Mouse (Mus musculus): ENCODE data around the gene Galnt18. TPM values are rescaled to one million over a fixed set of nuclear protein-coding genes. Genes with fewer than 3 reads are reported as not detected.

The Galnt18 gene
- polyA plus RNA-seq, 1 experiment, result 13.6 TPM

DNA sequence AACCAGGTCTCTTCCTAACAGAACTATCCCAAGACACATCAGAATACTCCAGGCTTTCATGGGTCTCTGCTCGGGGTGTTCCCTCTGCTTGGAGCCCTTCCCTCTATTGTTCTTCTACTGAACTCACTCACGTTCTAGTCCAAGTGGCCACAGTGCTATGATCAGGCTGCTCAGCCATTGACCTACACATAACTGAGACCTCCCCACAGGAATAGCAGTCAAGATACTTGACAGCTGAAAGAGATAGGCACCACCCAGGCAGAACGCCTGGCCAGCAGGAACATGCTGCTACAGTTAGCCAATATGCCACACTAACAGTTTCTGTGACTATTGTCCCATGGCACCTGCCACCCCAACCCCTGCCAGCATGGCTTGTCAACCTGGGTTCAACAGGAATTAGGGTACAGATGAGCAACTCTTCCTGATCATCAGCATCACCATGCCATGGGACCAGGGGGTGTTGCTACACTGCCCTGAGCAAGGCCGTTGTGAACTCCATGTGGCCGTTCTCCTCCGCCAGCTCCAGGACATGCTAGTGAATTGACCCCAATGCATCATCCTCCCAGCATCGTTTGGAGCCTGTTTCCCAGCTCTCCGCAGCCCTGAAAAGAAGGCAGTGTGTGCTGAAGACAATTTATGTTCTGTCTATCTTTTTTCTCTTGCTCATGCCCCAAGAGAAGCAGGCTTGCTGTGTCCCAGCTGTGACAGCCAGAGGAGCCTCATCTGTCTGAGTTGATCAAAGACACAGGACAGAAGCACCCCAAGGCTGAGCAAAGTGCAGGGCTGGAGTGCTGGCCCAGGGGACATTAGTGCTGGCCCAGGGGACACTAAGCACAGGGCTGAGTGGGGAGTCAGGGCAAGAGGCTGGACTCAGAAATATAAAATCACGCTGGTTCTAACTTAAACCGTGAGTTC is 41.1 kb downstream of the Galnt18 start:
- Histone ChIP-seq H3K4me3 (ENCODE audit: control insufficient read depth, insufficient read depth, low read length) (no peak overlapping the region), H3K36me3 (ENCODE audit: control insufficient read depth, insufficient read depth, low read length) (no peaks in the 10 kb centered on the region), H3K27me3 (ENCODE audit: control insufficient read depth, insufficient read depth, low read length) (no peaks in the 10 kb centered on the region), H3K4me1 (replicated peaks; ENCODE audit: control insufficient read depth, insufficient read depth, low read length) (no peaks in the 10 kb centered on the region), H3K27ac (ENCODE audit: control insufficient read depth, insufficient read depth, low read length) (no peak overlapping the region)
- WGBS, result 75% methylated on average over 10 of the region's 10 CpGs
- TF ChIP-seq CTCF (IDR thresholded peaks at IDR 0.05; ENCODE audit: borderline replicate concordance, control insufficient read depth, extremely low read depth, insufficient read depth, low read length, poor library complexity) (no peak), POLR2A (IDR thresholded peaks at IDR 0.05; ENCODE audit: control insufficient read depth, extremely low read depth, insufficient read depth, low read length, poor library complexity) (no peak)
- DNase-seq, result no peak

DNA sequence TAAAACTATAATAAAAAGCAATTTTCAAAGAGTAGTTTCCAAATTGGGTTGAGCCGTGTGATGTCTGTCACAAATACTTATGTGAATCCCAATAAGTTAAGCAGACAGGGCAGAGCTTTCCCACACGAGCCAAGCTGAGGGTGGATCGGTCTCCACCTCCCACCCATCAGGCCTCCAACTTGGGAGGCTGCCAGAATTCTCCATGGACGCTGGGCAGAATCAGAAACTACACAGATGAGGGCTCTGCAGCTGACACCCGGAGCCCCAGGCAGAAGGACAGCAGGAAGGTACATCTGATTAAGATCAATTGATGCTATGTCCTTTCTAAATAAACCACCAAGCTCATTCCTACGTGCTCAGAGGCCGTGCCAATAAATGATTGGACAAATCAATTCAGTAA is 42.4 kb downstream of the Galnt18 start:
- no peak overlapping the region for H3K27ac ChIP-seq (ENCODE audit: control insufficient read depth, insufficient read depth, low read length)
- no peak overlapping the region for H3K4me3 ChIP-seq (ENCODE audit: control insufficient read depth, insufficient read depth, low read length)
- WGBS, result 79% methylated on average over 7 of the region's 7 CpGs
- no peaks in the 10 kb centered on the region for H3K36me3 ChIP-seq (ENCODE audit: control insufficient read depth, insufficient read depth, low read length)
- no peak for TF ChIP-seq CTCF (IDR thresholded peaks at IDR 0.05; ENCODE audit: borderline replicate concordance, control insufficient read depth, extremely low read depth, insufficient read depth, low read length, poor library complexity)
- no peak for TF ChIP-seq POLR2A (IDR thresholded peaks at IDR 0.05; ENCODE audit: control insufficient read depth, extremely low read depth, insufficient read depth, low read length, poor library complexity)
- H3K27me3 ChIP-seq (ENCODE audit: control insufficient read depth, insufficient read depth, low read length), result no peaks in the 10 kb centered on the region
- H3K4me1 ChIP-seq (replicated peaks; ENCODE audit: control insufficient read depth, insufficient read depth, low read length), result no peaks in the 10 kb centered on the region
- DNase-seq, result no peak

DNA sequence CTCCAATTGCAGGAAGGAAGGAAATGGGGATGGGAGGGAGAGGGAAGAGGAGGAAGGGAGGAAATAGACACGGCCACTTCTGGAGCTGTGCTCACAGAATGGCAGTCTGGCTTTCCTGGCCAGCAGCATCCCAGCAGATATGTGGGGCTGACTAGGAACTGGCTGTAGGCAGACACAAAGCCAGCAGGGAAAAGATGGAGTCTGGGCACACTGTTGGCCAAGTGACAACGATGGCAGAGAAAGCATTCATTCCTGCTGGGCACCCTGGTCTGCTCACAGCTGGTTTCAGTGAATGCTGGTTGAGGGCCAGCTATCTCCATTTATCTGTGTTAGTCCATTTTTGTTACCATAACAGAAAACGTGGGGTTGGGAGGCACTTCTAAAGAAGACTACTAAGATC is 43.4 kb downstream of the Galnt18 start:
- no peaks in the 10 kb centered on the region for H3K27me3 ChIP-seq (ENCODE audit: control insufficient read depth, insufficient read depth, low read length)
- WGBS, result 67% methylated on average over 3 of the region's 3 CpGs
- no peak for TF ChIP-seq POLR2A (IDR thresholded peaks at IDR 0.05; ENCODE audit: control insufficient read depth, extremely low read depth, insufficient read depth, low read length, poor library complexity)
- TF ChIP-seq CTCF (IDR thresholded peaks at IDR 0.05; ENCODE audit: borderline replicate concordance, control insufficient read depth, extremely low read depth, insufficient read depth, low read length, poor library complexity), result no peak
- no peak for DNase-seq
- H3K4me1 ChIP-seq (replicated peaks; ENCODE audit: control insufficient read depth, insufficient read depth, low read length), result no peaks in the 10 kb centered on the region
- H3K36me3 ChIP-seq (ENCODE audit: control insufficient read depth, insufficient read depth, low read length), result no peaks in the 10 kb centered on the region
- H3K4me3 ChIP-seq (ENCODE audit: control insufficient read depth, insufficient read depth, low read length), result no peak overlapping the region
- H3K27ac ChIP-seq (ENCODE audit: control insufficient read depth, insufficient read depth, low read length), result no peak overlapping the region

DNA sequence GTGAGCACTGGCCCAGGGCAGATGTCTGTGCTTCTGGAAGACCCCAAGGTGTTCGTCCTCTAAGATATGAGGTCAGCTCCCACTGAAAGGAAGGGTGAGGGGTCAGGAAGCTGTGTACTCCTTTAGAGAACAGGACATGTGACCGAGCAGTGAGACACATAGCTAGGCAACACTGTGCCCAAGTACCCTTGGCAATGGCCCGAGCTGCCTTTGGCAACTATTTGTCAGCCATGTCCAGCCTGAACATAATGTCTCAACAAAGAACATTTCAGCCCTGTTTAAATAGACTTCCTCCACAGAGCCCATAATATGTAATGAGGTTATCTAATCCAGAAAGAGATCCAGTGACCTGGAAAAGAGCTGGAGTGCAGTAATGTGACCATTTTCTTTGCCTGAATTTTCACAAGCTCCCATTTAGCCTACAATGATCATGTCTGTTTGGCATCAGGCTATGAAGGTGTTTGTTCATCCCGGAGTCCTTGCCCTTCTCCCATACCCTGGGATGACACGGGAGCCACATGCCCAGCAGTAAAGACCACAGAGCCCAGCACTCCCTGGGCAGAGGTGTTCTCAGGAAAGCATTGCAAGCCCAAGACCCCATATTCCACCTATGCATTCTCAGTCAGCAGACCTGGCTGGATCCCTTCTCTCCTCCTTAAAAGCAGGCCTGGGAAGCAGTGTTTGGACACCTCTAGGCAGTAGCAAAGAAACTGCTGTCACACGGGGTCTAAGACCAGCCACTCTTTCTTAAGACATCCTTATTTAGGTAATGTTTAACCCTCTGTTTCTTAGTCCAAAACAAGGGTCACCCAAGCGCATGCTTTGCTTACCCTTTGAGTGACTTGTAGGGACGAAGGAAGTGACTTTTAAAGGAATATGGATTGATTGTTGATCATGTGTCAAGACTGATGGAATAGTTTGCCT is 49.2 kb downstream of the Galnt18 start:
- WGBS, result 91% methylated on average over 8 of the region's 8 CpGs
- no peak for DNase-seq

DNA sequence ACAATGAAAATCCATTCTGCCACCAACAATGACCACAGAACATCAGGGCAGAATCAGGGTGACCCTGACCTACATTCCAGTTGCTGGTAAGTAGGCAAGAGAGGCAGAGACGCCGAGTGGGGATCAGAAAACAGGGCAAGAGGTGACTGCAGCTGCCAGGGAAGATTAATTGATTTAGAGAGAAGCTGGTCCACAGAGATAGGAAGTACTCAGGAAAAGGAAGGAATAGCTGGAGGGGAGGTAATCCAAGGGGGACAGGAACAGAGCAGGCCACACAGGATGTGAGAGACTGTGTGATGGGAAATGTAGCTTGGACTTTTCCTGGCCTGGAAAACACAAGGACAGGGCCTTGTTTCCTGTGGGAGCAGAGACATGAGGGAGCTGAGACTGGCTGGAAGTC is 52.8 kb downstream of the Galnt18 start:
- H3K36me3 ChIP-seq (ENCODE audit: control insufficient read depth, insufficient read depth, low read length), result no peaks in the 10 kb centered on the region
- no peak overlapping the region for H3K4me3 ChIP-seq (ENCODE audit: control insufficient read depth, insufficient read depth, low read length)
- H3K4me1 ChIP-seq (replicated peaks; ENCODE audit: control insufficient read depth, insufficient read depth, low read length), result no peaks in the 10 kb centered on the region
- no peaks in the 10 kb centered on the region for H3K27me3 ChIP-seq (ENCODE audit: control insufficient read depth, insufficient read depth, low read length)
- no peak for DNase-seq
- H3K27ac ChIP-seq (ENCODE audit: control insufficient read depth, insufficient read depth, low read length), result no peak overlapping the region
- WGBS, result 68% methylated on average over 2 of the region's 2 CpGs
- no peak for TF ChIP-seq POLR2A (IDR thresholded peaks at IDR 0.05; ENCODE audit: control insufficient read depth, extremely low read depth, insufficient read depth, low read length, poor library complexity)
- TF ChIP-seq CTCF (IDR thresholded peaks at IDR 0.05; ENCODE audit: borderline replicate concordance, control insufficient read depth, extremely low read depth, insufficient read depth, low read length, poor library complexity), result no peak

More for the DNA sequence above, 49.2 kb downstream of the Galnt18 start:
- H3K27ac ChIP-seq (ENCODE audit: control insufficient read depth, insufficient read depth, low read length), result no peak overlapping the region
- H3K36me3 ChIP-seq (ENCODE audit: control insufficient read depth, insufficient read depth, low read length), result no peaks in the 10 kb centered on the region
- H3K4me1 ChIP-seq (replicated peaks; ENCODE audit: control insufficient read depth, insufficient read depth, low read length), result no peaks in the 10 kb centered on the region
- no peak for TF ChIP-seq POLR2A (IDR thresholded peaks at IDR 0.05; ENCODE audit: control insufficient read depth, extremely low read depth, insufficient read depth, low read length, poor library complexity)
- no peak for TF ChIP-seq CTCF (IDR thresholded peaks at IDR 0.05; ENCODE audit: borderline replicate concordance, control insufficient read depth, extremely low read depth, insufficient read depth, low read length, poor library complexity)
- H3K4me3 ChIP-seq (ENCODE audit: control insufficient read depth, insufficient read depth, low read length), result no peak overlapping the region
- H3K27me3 ChIP-seq (ENCODE audit: control insufficient read depth, insufficient read depth, low read length), result no peaks in the 10 kb centered on the region

DNA sequence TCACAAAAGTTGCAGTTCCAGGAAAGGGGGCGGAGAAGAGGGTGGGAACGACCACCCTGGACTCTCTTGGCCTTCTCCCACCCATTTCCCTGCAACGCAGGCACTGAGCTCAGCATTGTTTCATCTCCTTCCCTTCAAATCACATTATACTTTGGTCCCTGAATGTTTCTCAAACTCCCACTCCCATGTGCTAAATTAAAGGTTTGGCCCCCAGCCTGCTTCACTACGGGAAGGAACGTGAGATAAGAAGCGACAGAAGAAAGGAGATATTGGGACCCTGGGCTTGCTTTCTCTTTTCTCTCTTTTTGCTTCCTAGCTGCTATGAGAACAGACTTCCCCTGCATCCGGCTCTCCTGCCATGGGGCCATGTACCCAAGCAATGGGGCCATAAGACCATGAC is 55.0 kb downstream of the Galnt18 start:
- TF ChIP-seq POLR2A (IDR thresholded peaks at IDR 0.05; ENCODE audit: control insufficient read depth, extremely low read depth, insufficient read depth, low read length, poor library complexity), result no peak
- no peak for TF ChIP-seq CTCF (IDR thresholded peaks at IDR 0.05; ENCODE audit: borderline replicate concordance, control insufficient read depth, extremely low read depth, insufficient read depth, low read length, poor library complexity)
- no peak overlapping the region for H3K27ac ChIP-seq (ENCODE audit: control insufficient read depth, insufficient read depth, low read length)

More for the DNA sequence above, 55.0 kb downstream of the Galnt18 start:
- 82% methylated on average over 7 of the region's 7 CpGs for WGBS
- Histone ChIP-seq H3K27me3 (ENCODE audit: control insufficient read depth, insufficient read depth, low read length) (no peaks in the 10 kb centered on the region), H3K4me3 (ENCODE audit: control insufficient read depth, insufficient read depth, low read length) (no peak overlapping the region), H3K4me1 (replicated peaks; ENCODE audit: control insufficient read depth, insufficient read depth, low read length) (no peaks in the 10 kb centered on the region), H3K36me3 (ENCODE audit: control insufficient read depth, insufficient read depth, low read length) (no peaks in the 10 kb centered on the region)
- DNase-seq, result no peak
